Mouse (Mus musculus) liver, embryonic 14.5 days (tissue): ENCODE measurements at regions not wholly inside any gene's neighbourhood (a gene's known extent, or its start where the extent isn't known, plus 50 kb on each side); places are given as distances from the start of the nearest gene placed in this dataset.

Source experiments
- ATAC-seq: fragments of 200-750 bp; cut with Nextera tagmentation; 2 replicates; pipeline ENCODE4 v1.8.0; 2017; ENCODE audit warnings: moderate number of reproducible peaks, mild to moderate bottlenecking, moderate library complexity; ENCODE audit not compliant: insufficient read depth
- DNase-seq, 3 experiments: peaks; one replicate each; pipeline ENCODE4 v3.0.0-alpha.2; 2012 to 2013; ENCODE audit warnings: low read depth in 3 of 3, low spot score in 3 of 3
- H3K27ac ChIP-seq: fragments of 300-500 bp; sonication (generic); 2 replicates; pipeline ENCODE4 v1.5.1; 2014; ENCODE audit warnings: moderate library complexity, mild to moderate bottlenecking, control low read depth, inconsistent platforms
- H3K27me3 ChIP-seq: fragments of 300-500 bp; sonication (generic); 2 replicates; pipeline ENCODE4 v1.6.1; 2014; ENCODE audit warnings: mild to moderate bottlenecking, low read length, moderate library complexity; ENCODE audit not compliant: control insufficient read depth, insufficient read depth
- H3K36me3 ChIP-seq: fragments of 300-500 bp; sonication (generic); replicated peaks from 2 replicates; pipeline ENCODE4 v1.6.1; 2014; ENCODE audit warnings: low read depth; ENCODE audit not compliant: control insufficient read depth, insufficient read depth
- H3K4me1 ChIP-seq, 2 experiments: fragments of 200-500 bp in 1 of 2; fragments of 300-500 bp in 1 of 2; sonication (generic) in 1 of 2; replicated peaks; 2 replicates each; pipeline ENCODE4 v1.6.1; 2012 to 2014; ENCODE audit warnings: antibody characterized with exemption in 1 of 2, inconsistent platforms in 1 of 2, low read length in 1 of 2; ENCODE audit not compliant: control insufficient read depth in 2 of 2, insufficient read depth in 2 of 2
- H3K4me2 ChIP-seq: fragments of 300-500 bp; sonication (generic); 2 replicates; pipeline ENCODE4 v1.6.1; 2014; ENCODE audit warnings: low read depth, mild to moderate bottlenecking, control low read depth, moderate library complexity
- H3K4me3 ChIP-seq, 2 experiments: fragments of 200-500 bp in 1 of 2; fragments of 300-500 bp in 1 of 2; sonication (generic) in 1 of 2; 2 replicates each; pipeline ENCODE4 v1.5.1; 2012 to 2014; ENCODE audit warnings: low read depth in 2 of 2, low read length in 2 of 2, mild to moderate bottlenecking in 2 of 2, control low read depth in 1 of 2, inconsistent platforms in 1 of 2, moderate library complexity in 1 of 2; ENCODE audit not compliant: insufficient read depth in 1 of 2
- H3K9ac ChIP-seq: fragments of 300-500 bp; sonication (generic); replicated peaks from 2 replicates; pipeline ENCODE4 v1.6.1; 2014; ENCODE audit warnings: mild to moderate bottlenecking, control low read depth, moderate library complexity
- H3K9me3 ChIP-seq: fragments of 300-500 bp; sonication (generic); 2 replicates; pipeline ENCODE4 v1.6.1; 2016; ENCODE audit warnings: low read length, mixed read lengths; ENCODE audit not compliant: control insufficient read depth
- CTCF ChIP-seq: IDR thresholded peaks from 2 replicates; pipeline ENCODE4 v1.5.1; 2016; ENCODE audit warnings: antibody characterized with exemption, low read depth, control low read depth
- EP300 ChIP-seq: IDR thresholded peaks from 2 replicates; pipeline ENCODE4 v1.6.1; 2016; ENCODE audit warnings: antibody characterized with exemption, low read depth
- WGBS: fragments of 180-500 bp; shearing (Covaris S2); extraction: QIAGEN DNeasy Blood & Tissue Kit; methylation state at CpG from one replicate; pipeline ENCODE4 v1.1.7; 2014; ENCODE audit not compliant: insufficient replicate concordance; 5-methylcytosine and 5-hydroxymethylcytosine counted together

DNA sequence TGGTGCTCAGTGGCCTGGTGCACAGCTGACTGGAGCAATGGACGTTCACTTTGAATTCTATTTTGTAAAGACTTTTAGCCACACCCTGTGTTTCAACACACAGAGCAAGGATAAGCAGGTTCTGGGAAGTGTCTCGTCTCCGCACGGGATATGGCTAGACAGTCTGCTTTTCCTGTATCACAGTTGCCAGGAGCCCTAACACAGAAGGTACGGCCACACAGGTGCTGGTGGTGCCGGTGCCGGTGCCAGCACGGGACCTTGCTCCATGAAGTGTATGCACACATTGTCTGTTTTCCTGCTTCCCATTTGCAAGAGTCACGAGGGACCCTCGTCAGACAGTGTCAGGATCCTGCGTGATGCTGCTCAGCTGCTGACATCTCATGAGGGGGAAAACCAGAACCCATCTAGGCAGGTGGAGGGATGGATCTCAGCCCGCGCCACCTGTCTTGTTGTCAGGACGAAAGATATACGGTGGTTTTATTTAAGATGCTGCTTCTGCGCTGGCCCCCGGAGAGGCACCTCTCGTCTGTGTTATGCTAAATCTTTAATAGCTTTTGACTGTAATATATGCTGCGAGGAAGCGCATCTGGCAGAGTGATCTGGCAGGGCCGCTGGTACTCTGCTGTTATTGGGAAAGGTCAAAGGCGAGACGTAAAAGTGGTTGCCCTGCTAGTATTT, 64.4 kb upstream of the Hdac4 start:
- Histone ChIP-seq H3K27me3 (no peaks in the 10 kb centered on the region), H3K36me3 (no peaks in the 10 kb centered on the region), H3K4me2 (no peak overlapping the region), H3K4me1 (no peaks in the 10 kb centered on the region), H3K9ac (no peak overlapping the region), H3K4me3 (no peak overlapping the region), H3K9me3 (no peaks in the 10 kb centered on the region), H3K27ac (no peak overlapping the region)
- ATAC-seq (no peak), DNase-seq (no peak)
- no peak for TF ChIP-seq CTCF
- TF ChIP-seq EP300, result no peak
- 75% methylated on average over 23 of the region's 23 CpGs for WGBS

DNA sequence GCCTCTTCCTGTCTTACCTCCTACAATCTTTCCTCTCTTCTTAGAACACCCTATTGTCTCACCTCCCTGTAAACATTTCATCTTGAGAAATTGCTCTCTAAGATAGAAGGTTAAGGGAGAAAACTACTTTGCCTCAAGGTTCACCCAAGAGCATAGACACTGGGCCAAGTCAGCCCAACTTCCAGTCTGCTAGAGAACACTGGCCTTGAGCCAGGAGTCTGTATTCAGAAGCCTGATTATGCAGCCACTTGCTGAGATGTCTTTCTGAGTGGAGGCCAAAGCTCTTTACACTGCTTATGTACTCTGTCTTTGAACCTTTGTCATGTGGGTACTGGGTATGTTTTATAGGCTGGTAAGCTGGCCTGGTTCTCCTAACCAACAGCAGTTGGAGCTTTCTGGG, 62.5 kb upstream of the Hdac4 start:
- ATAC-seq (no peak), DNase-seq (no peak)
- no peak overlapping the region for H3K9ac ChIP-seq
- no peaks in the 10 kb centered on the region for H3K27me3 ChIP-seq
- TF ChIP-seq EP300 (no peak), CTCF (no peak)
- no peak overlapping the region for H3K4me3 ChIP-seq
- H3K27ac ChIP-seq, result no peak overlapping the region
- no peaks in the 10 kb centered on the region for H3K4me1 ChIP-seq
- no peaks in the 10 kb centered on the region for H3K36me3 ChIP-seq
- no peaks in the 10 kb centered on the region for H3K9me3 ChIP-seq
- no peak overlapping the region for H3K4me2 ChIP-seq

DNA sequence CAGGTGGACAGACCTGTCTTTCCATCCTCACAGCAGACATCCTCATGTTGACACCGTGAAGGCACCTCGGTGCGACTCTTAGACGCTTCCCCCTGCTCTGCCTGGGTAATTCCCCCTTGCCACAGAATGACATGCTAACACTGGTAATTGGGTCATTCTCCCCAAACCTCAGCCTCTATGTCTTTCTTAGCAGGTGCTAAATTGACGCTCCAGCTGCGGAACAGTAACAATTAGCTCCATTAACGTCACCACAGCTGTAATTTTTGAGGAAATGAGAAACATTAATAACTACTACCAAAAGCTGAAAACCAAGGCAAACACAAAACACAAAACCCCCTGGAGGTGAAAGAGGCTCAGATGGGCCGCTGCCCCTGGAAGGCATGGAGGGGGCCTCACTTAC, 57.6 kb upstream of the Hdac4 start:
- Histone ChIP-seq H3K9me3 (no peaks in the 10 kb centered on the region), H3K4me1 (no peaks in the 10 kb centered on the region), H3K4me2 (no peak overlapping the region), H3K27me3 (no peaks in the 10 kb centered on the region), H3K27ac (no peak overlapping the region), H3K4me3 (no peak overlapping the region), H3K9ac (no peak overlapping the region), H3K36me3 (no peaks in the 10 kb centered on the region)
- DNase-seq (no peak), ATAC-seq (no peak)
- WGBS, result 75% methylated on average over 8 of the region's 8 CpGs
- TF ChIP-seq CTCF, result no peak
- TF ChIP-seq EP300, result no peak

DNA sequence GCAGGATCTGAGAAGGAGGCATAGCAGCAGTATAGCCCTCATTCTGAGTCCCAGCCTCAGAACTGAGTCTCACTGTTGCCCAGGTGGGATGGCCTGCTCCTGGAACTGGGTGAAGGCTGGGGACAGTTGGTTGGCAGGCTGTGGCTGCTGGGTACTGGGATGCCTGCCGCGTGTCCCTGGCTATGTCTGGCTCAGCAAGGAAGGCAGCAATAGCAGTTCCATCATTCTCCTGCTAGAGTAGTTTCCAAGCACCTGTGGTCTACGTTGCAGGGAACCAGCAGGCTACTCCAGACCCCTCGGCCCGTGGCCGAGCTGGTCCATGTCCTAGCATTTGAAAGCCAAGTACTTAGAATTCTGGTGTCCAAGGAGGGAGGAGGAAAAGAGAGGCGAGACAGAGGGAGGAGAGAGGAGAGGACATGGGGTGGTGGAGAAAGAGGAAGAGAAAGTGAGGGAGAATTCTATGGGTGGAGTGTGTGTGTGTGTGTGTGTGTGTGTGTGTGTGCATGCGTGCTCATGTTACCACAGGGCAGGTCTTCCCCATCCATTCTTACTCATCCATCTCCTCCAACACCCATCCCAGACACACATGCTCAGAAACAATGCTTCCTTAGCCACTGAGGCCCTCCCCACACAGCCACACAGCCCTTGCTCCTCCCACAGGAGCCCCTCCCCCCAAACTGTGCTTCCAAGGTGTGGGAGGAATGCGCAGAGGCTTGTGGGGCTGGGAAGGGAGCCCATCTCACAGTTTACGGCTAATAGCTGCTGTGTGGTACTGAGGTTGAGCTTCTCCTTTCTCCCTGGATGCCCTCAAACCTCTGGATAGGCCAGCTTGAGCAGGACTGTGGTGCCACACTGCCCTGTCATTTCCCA, 55.3 kb upstream of the Hdac4 start:
- no peak for DNase-seq
- Histone ChIP-seq H3K4me2 (no peak overlapping the region), H3K4me3 (no peak overlapping the region), H3K27me3 (no peaks in the 10 kb centered on the region), H3K9ac (no peak overlapping the region), H3K9me3 (no peaks in the 10 kb centered on the region), H3K27ac (no peak overlapping the region), H3K36me3 (no peaks in the 10 kb centered on the region), H3K4me1 (no peaks in the 10 kb centered on the region)
- WGBS, result 61% methylated on average over 9 of the region's 10 CpGs
- no peak for ATAC-seq
- TF ChIP-seq CTCF, result no peak
- no peak for TF ChIP-seq EP300
